Mouse (Mus musculus) heart, embryonic 16.5 days (tissue): ENCODE measurements around the gene Rora. TPM values are rescaled to one million over a fixed set of nuclear protein-coding genes. Genes with fewer than 3 reads are reported as not detected.

Source experiments
- ATAC-seq: fragments of 200-750 bp; cut with Nextera tagmentation; replicated peaks from 2 replicates; pipeline ENCODE4 v1.8.0; 2017; ENCODE audit warnings: moderate number of reproducible peaks; ENCODE audit not compliant: insufficient read depth, low FRiP score; ENCODE audit errors: extremely low read depth
- H3K27ac ChIP-seq: fragments of 300-500 bp; sonication (generic); 2 replicates; pipeline ENCODE4 v1.5.1; 2014; ENCODE audit warnings: mild to moderate bottlenecking, low read length, control low read depth, moderate library complexity
- H3K27me3 ChIP-seq: fragments of 300-500 bp; sonication (generic); 2 replicates; pipeline ENCODE4 v1.6.1; 2014; ENCODE audit warnings: low read length, mixed read lengths; ENCODE audit not compliant: control insufficient read depth, insufficient read depth
- H3K36me3 ChIP-seq: fragments of 300-500 bp; sonication (generic); 2 replicates; pipeline ENCODE4 v1.6.1; 2014; ENCODE audit not compliant: control insufficient read depth, insufficient read depth
- H3K4me1 ChIP-seq: fragments of 300-500 bp; sonication (generic); 2 replicates; pipeline ENCODE4 v1.6.1; 2014; ENCODE audit warnings: low read length, mixed read lengths; ENCODE audit not compliant: control insufficient read depth, insufficient read depth
- H3K4me2 ChIP-seq: fragments of 300-500 bp; sonication (generic); 2 replicates; pipeline ENCODE4 v1.6.1; 2014; ENCODE audit warnings: low read depth, mild to moderate bottlenecking, control low read depth, low read length
- H3K4me3 ChIP-seq: fragments of 300-500 bp; sonication (generic); 2 replicates; pipeline ENCODE4 v1.5.1; 2014; ENCODE audit warnings: mild to moderate bottlenecking, control low read depth, low read length
- H3K9ac ChIP-seq: fragments of 300-500 bp; sonication (generic); 2 replicates; pipeline ENCODE4 v1.6.1; 2014; ENCODE audit warnings: low read length, control low read depth
- H3K9me3 ChIP-seq: fragments of 300-500 bp; sonication (generic); replicated peaks from 2 replicates; pipeline ENCODE4 v1.6.1; 2016; ENCODE audit warnings: low read length; ENCODE audit not compliant: control insufficient read depth
- WGBS: fragments of 180-500 bp; shearing (Covaris S2); extraction: QIAGEN DNeasy Blood & Tissue Kit; methylation state at CpG from one replicate; pipeline ENCODE4 v1.1.7; 2014; 5-methylcytosine and 5-hydroxymethylcytosine counted together
- polyA plus RNA-seq: library from polyadenylated mRNA; unstranded; fragments of >200 nt; fragmentation: Nextera tagmentation; extraction: Ambion mirVana; gene quantifications from 2 replicates; pipeline ENCODE4 v1.2.1, GENCODE M21; 2015

Gene Rora
- polyA plus RNA-seq, 1 experiment from 2014 or later: 9.4 TPM

GRCm38 (mm10) chr9:68679871-68680374, 26.3 kb downstream of the Rora start:
- Histone ChIP-seq H3K36me3 (no peaks in the 10 kb centered on the region), H3K4me3 (no peak overlapping the region), H3K4me2 (no peak overlapping the region), H3K27ac (no peak overlapping the region), H3K9me3 (no peaks in the 10 kb centered on the region), H3K4me1 (no peaks in the 10 kb centered on the region), H3K27me3 (no peaks in the 10 kb centered on the region), H3K9ac (no peak overlapping the region)
- no peak for ATAC-seq
- 80% methylated on average over 12 of the region's 12 CpGs for WGBS

- no peaks in the 10 kb centered on the region for H3K27me3 ChIP-seq
- H3K9me3 ChIP-seq: no peaks in the 10 kb centered on the region
- WGBS: 34% methylated on average over 3 of the region's 3 CpGs
- no peak overlapping the region for H3K9ac ChIP-seq
- H3K4me3 ChIP-seq: no peak overlapping the region
- no peaks in the 10 kb centered on the region for H3K4me1 ChIP-seq
- H3K36me3 ChIP-seq: no peaks in the 10 kb centered on the region
- H3K27ac ChIP-seq: no peak overlapping the region
- no peak overlapping the region for H3K4me2 ChIP-seq
- no peak for ATAC-seq
Observed at GRCm38 (mm10) chr9:68683938-68684337, 30.4 kb downstream of the Rora start.

- Histone ChIP-seq H3K27me3 (no peaks in the 10 kb centered on the region), H3K27ac (no peak overlapping the region), H3K9ac (no peak overlapping the region), H3K4me3 (no peak overlapping the region), H3K9me3 (no peaks in the 10 kb centered on the region), H3K4me1 (no peaks in the 10 kb centered on the region), H3K36me3 (no peaks in the 10 kb centered on the region), H3K4me2 (no peak overlapping the region)
- no peak for ATAC-seq
- WGBS: 44% methylated on average over 5 of the region's 5 CpGs
Observed at GRCm38 (mm10) chr9:68685562-68685961, 32.0 kb downstream of the Rora start.

- H3K4me1 ChIP-seq: no peaks in the 10 kb centered on the region
- no peak overlapping the region for H3K27ac ChIP-seq
- no peak overlapping the region for H3K4me2 ChIP-seq
- no peaks in the 10 kb centered on the region for H3K27me3 ChIP-seq
- no peak overlapping the region for H3K9ac ChIP-seq
- no peaks in the 10 kb centered on the region for H3K36me3 ChIP-seq
- no peak for ATAC-seq
- 57% methylated on average over 10 of the region's 10 CpGs for WGBS
- H3K9me3 ChIP-seq: no peaks in the 10 kb centered on the region
- H3K4me3 ChIP-seq: no peak overlapping the region
Observed at GRCm38 (mm10) chr9:68687251-68687874, 33.8 kb downstream of the Rora start.

GRCm38 (mm10) chr9:68688151-68688550, 34.6 kb downstream of the Rora start:
- H3K4me3 ChIP-seq: no peak overlapping the region
- no peaks in the 10 kb centered on the region for H3K9me3 ChIP-seq
- 81% methylated on average over 2 of the region's 2 CpGs for WGBS
- H3K36me3 ChIP-seq: no peaks in the 10 kb centered on the region
- H3K4me2 ChIP-seq: no peak overlapping the region
- H3K27me3 ChIP-seq: 0 out of 2 replicates have a peak, but pooled peaks cover 3% of the 10 kb centered on the region
- no peak for ATAC-seq
- 0 out of 2 replicates have a peak, but pooled peaks cover under 1% of the 10 kb centered on the region for H3K4me1 ChIP-seq
- H3K27ac ChIP-seq: no peak overlapping the region
- no peak overlapping the region for H3K9ac ChIP-seq

- ATAC-seq: no peak
- Histone ChIP-seq H3K4me2 (no peak overlapping the region), H3K36me3 (no peaks in the 10 kb centered on the region), H3K27ac (no peak overlapping the region), H3K27me3 (0 out of 2 replicates have a peak, but pooled peaks cover 3% of the 10 kb centered on the region), H3K4me1 (0 out of 2 replicates have a peak, but pooled peaks cover 4% of the 10 kb centered on the region), H3K4me3 (no peak overlapping the region), H3K9me3 (no peaks in the 10 kb centered on the region), H3K9ac (no peak overlapping the region)
- WGBS: 37% methylated on average over 4 of the region's 4 CpGs
Observed at GRCm38 (mm10) chr9:68689351-68689750, 35.8 kb downstream of the Rora start.

- H3K36me3 ChIP-seq: no peaks in the 10 kb centered on the region
- H3K9ac ChIP-seq: no peak overlapping the region
- H3K9me3 ChIP-seq: no peaks in the 10 kb centered on the region
- no peak overlapping the region for H3K27ac ChIP-seq
- H3K4me2 ChIP-seq: no peak overlapping the region
- peaks cover 16% of the 10 kb centered on the region for H3K27me3 ChIP-seq
- no peak for ATAC-seq
- WGBS: 37% methylated on average over 4 of the region's 4 CpGs
- peaks cover 12% of the 10 kb centered on the region for H3K4me1 ChIP-seq
- no peak overlapping the region for H3K4me3 ChIP-seq
Observed at GRCm38 (mm10) chr9:68694889-68695495, 41.4 kb downstream of the Rora start.

- Histone ChIP-seq H3K4me2 (no peak overlapping the region; the same call in 1 of the 2 replicates), H3K4me3 (no peak overlapping the region), H3K9ac (no peak overlapping the region), H3K36me3 (no peaks in the 10 kb centered on the region), H3K27me3 (peaks cover 16% of the 10 kb centered on the region), H3K27ac (no peak overlapping the region; the same call in 1 of the 2 replicates), H3K9me3 (no peaks in the 10 kb centered on the region), H3K4me1 (peaks cover 12% of the 10 kb centered on the region)
- 38% methylated on average over 16 of the region's 16 CpGs for WGBS
- ATAC-seq: no peak
Observed at GRCm38 (mm10) chr9:68695496-68695969, 41.9 kb downstream of the Rora start.

GRCm38 (mm10) chr9:68696425-68696956, 42.9 kb downstream of the Rora start:
- H3K4me3 ChIP-seq: no peak overlapping the region
- no peak for ATAC-seq
- H3K4me2 ChIP-seq: no peak overlapping the region
- H3K4me1 ChIP-seq: peaks cover 12% of the 10 kb centered on the region
- WGBS: 82% methylated on average over 3 of the region's 3 CpGs
- H3K27me3 ChIP-seq: peaks cover 16% of the 10 kb centered on the region
- H3K9me3 ChIP-seq: no peaks in the 10 kb centered on the region
- no peaks in the 10 kb centered on the region for H3K36me3 ChIP-seq
- no peak overlapping the region for H3K27ac ChIP-seq
- H3K9ac ChIP-seq: no peak overlapping the region
